Mouse (Mus musculus): ENCODE measurements around the gene Gm5935. TPM values are rescaled to one million over a fixed set of nuclear protein-coding genes. Genes with fewer than 3 reads are reported as not detected.
"Not testable (repeated sequence)": the region's sequence is repeated elsewhere in the genome, so short reads cannot be mapped to it uniquely, and the experiment has no call there.

The Gm5935 gene
- not detected for total RNA-seq (2021)
- long read RNA-seq, experiment 1: 0 reads
- long read RNA-seq, experiment 2: 0 reads

GRCm38 (mm10) chrX:24775064-24775463 is at the start of gene Gm5935:
Gene Gm5935 (minus strand): TSS chrX:24775164.
- DNase-seq; intact Hi-C loops (cut with DNase I): not testable (repeated sequence)

Other genes starting within 250 kb of the Gm5935 start
- not detected for gene Gm4297, start 200.3 kb downstream of the Gm5935 start, total RNA-seq (2021)